ENCODE assay signal across 23 mouse cellular contexts in the genomic region with DNA sequence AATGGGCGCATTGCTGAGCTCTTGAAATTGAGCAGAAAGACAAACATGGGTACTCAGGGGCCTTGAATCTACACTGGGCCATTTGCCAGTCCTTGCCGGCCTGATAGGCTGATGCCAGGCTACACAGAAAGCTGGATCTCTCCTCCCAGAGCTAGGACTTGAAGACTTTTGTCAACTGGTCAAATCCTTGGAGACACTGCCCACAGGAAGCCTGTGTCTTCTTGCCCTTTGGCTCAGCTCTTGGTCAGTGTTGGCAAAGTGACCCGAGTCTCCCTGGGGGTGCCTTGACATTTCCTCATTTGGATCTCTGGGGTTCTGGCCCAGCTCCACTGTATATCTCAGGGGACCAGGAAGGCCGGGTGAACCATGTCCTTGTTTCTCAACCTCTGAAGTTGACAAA. TPM values are rescaled to one million over a fixed set of nuclear protein-coding genes. Genes with fewer than 3 reads are reported as not detected.
DNase-seq lines count a peak whose midpoint lies in the region; TF ChIP-seq lines count a peak whose summit lies in the region.
"Had no signal": no experiment of that assay in that cellular context is flagged by ENCODE, and none has a peak within 500 bp of the region (broad histone marks: within the 10 kb centered on the region; RNA-seq: fewer than 3 reads in every experiment).

No protein-coding gene starts in this region.

- intact Hi-C loops in gastrocnemius, adult 2 months (cut with DNase I), result no loop called here

- DNase-seq in gastrocnemius, adult 2 months, result peak; percentile 28
- no peak for DNase-seq in gastrocnemius, postnatal 4 days (ENCODE audit: low spot score in 2 of 2)
- peak; percentile 85 for DNase-seq in ovary, adult 18-20 months (ENCODE audit: low spot score)
- no peak for DNase-seq in ovary, postnatal 10 days (ENCODE audit: low spot score)
- DNase-seq in adrenal gland, postnatal 14 days, result peak; percentile 77
- peak; percentile 28 to 52 for DNase-seq in lung, postnatal 4 days
- DNase-seq in thymus, postnatal 14 days, result no peak
- DNase-seq in layer of hippocampus, adult 18-20 months (ENCODE audit: low spot score in 2 of 2), result no peak
- DNase-seq: B cell, adult 2 months; kidney, adult 9 months; kidney, postnatal 36 days; liver, embryonic 13.5 days; right cerebral cortex, adult 18-20 months; thymus, postnatal 25 days had no signal

- H3K27ac ChIP-seq in gastrocnemius, adult 2 months, result peak overlapping the region; percentile 56
- H3K27ac ChIP-seq: forebrain, embryonic 10.5 days; heart, embryonic 15.5 days; hindbrain, embryonic 10.5 days; limb, embryonic 13.5 days; liver, embryonic 13.5 days had no signal

- no peak overlapping the region for H3K4me3 ChIP-seq in gastrocnemius, adult 2 months
- H3K4me3 ChIP-seq: forebrain, embryonic 10.5 days; heart, embryonic 15.5 days; hindbrain, embryonic 10.5 days; limb, embryonic 13.5 days; liver, embryonic 13.5 days had no signal

- TF ChIP-seq CTCF in gastrocnemius, adult 2 months (IDR thresholded peaks at IDR 0.05), result no peak

RNA-seq across cellular contexts. Expression of a gene that starts 16.7 kb away (rescaled TPM):
- not detected for total RNA-seq in gastrocnemius, adult 2 months (2021)
- not detected for total RNA-seq in gastrocnemius, postnatal 4 days (2021)
- not detected in 2 replicates for total RNA-seq in adrenal gland, postnatal 14 days (2021)
- 1 to 10 TPM in 1 of 2 experiments, not detected in 1; 1.3 TPM for total RNA-seq in layer of hippocampus, adult 18-20 months (2021)
- total RNA-seq: gastrocnemius, adult 8-10 months; heart, adult 8-10 months; neutrophil, adult 5-6 weeks had no signal

RNA-seq across cellular contexts. Expression of a gene that starts 25.6 kb away (rescaled TPM):
- 10 to 100 TPM; 62.7 to 83.8 TPM for total RNA-seq in gastrocnemius, adult 2 months (2021)
- total RNA-seq in gastrocnemius, postnatal 4 days (2021), result 10 to 100 TPM; 71.7 to 72.1 TPM
- total RNA-seq in adrenal gland, postnatal 14 days (2021), result 63.6 and 68.8 TPM in 2 replicates
- total RNA-seq in layer of hippocampus, adult 18-20 months (2021), result 10 to 100 TPM; 17.1 to 23.6 TPM

RNA-seq across cellular contexts. Expression of a gene that starts 45.7 kb away (rescaled TPM):
- total RNA-seq in gastrocnemius, adult 2 months (2021), result not detected
- total RNA-seq in gastrocnemius, postnatal 4 days (2021), result not detected
- total RNA-seq in adrenal gland, postnatal 14 days (2021), result not detected in 2 replicates
- total RNA-seq in layer of hippocampus, adult 18-20 months (2021), result not detected
- total RNA-seq: gastrocnemius, adult 8-10 months; layer of hippocampus, postnatal 14 days; left cerebral cortex, postnatal 10 days; neutrophil, adult 5-6 weeks had no signal

Comparison
In these comparisons a context has a peak if more than half of its experiments do, and no peak if none do; other contexts are left out.
1. DNase-seq: peak in gastrocnemius, adult 2 months (single experiment), ovary, adult 18-20 months (single experiment), adrenal gland, postnatal 14 days (single experiment) and lung, postnatal 4 days (2 of 2); none in gastrocnemius, postnatal 4 days (0 of 2), ovary, postnatal 10 days (single experiment), thymus, postnatal 14 days (single experiment) and layer of hippocampus, adult 18-20 months (0 of 2).